18 mouse cellular contexts compared by ENCODE assay signal in genomic region chr8:75828468-75829132, GRCm38 (mm10).
DNase-seq lines count a peak whose midpoint lies in the region; ATAC-seq and TF ChIP-seq lines count a peak whose summit lies in the region.
"Had no signal": no experiment of that assay in that cellular context is flagged by ENCODE, and none has a peak within 500 bp of the region (broad histone marks: within the 10 kb centered on the region; RNA-seq: fewer than 3 reads in every experiment).

No protein-coding gene starts in this region.

- 72% methylated on average over 4 of the region's 4 CpGs for WGBS in neural tube, embryonic 12.5 days
- 31% methylated on average over 4 of the region's 4 CpGs for WGBS in forebrain, embryonic 14.5 days
- 56% methylated on average over 4 of the region's 4 CpGs for WGBS in hindbrain, postnatal 0 days
- WGBS in neural tube, embryonic 15.5 days: 39% methylated on average over 4 of the region's 4 CpGs

- H3K27ac ChIP-seq in neural tube, embryonic 12.5 days: no peak overlapping the region
- no peak overlapping the region for H3K27ac ChIP-seq in forebrain, embryonic 14.5 days (ENCODE audit: low read depth, low read length)
- H3K27ac ChIP-seq in hindbrain, postnatal 0 days: no peak overlapping the region
- H3K27ac ChIP-seq in neural tube, embryonic 15.5 days (replicated peaks): no peak overlapping the region
- H3K27ac ChIP-seq: limb, embryonic 10.5 days had no signal

- no peak overlapping the region for H3K9ac ChIP-seq in neural tube, embryonic 12.5 days
- H3K9ac ChIP-seq in forebrain, embryonic 14.5 days (ENCODE audit: low read length): no peak overlapping the region
- H3K9ac ChIP-seq in hindbrain, postnatal 0 days (replicated peaks; ENCODE audit: low read length): no peak overlapping the region
- no peak overlapping the region for H3K9ac ChIP-seq in neural tube, embryonic 15.5 days (replicated peaks)
- H3K9ac ChIP-seq: heart, embryonic 12.5 days; liver, postnatal 0 days had no signal

- H3K27me3 ChIP-seq in neural tube, embryonic 12.5 days (replicated peaks): no peaks in the 10 kb centered on the region
- peaks cover 32% of the 10 kb centered on the region for H3K27me3 ChIP-seq in forebrain, embryonic 14.5 days (replicated peaks; ENCODE audit: control insufficient read depth, insufficient read depth, low read length)
- no peaks in the 10 kb centered on the region for H3K27me3 ChIP-seq in hindbrain, postnatal 0 days (ENCODE audit: insufficient read depth, low read length)
- H3K27me3 ChIP-seq in neural tube, embryonic 15.5 days (replicated peaks): no peaks in the 10 kb centered on the region
- H3K27me3 ChIP-seq: heart, embryonic 12.5 days had no signal

- no peak overlapping the region for H3K4me2 ChIP-seq in neural tube, embryonic 12.5 days (replicated peaks)
- no peak overlapping the region for H3K4me2 ChIP-seq in forebrain, embryonic 14.5 days (ENCODE audit: low read length)
- H3K4me2 ChIP-seq in hindbrain, postnatal 0 days (ENCODE audit: low read depth, low read length): no peak overlapping the region
- H3K4me2 ChIP-seq in neural tube, embryonic 15.5 days: no peak overlapping the region
- H3K4me2 ChIP-seq: heart, embryonic 12.5 days had no signal

- H3K36me3 ChIP-seq in neural tube, embryonic 12.5 days: no peaks in the 10 kb centered on the region
- no peaks in the 10 kb centered on the region for H3K36me3 ChIP-seq in forebrain, embryonic 14.5 days (ENCODE audit: control insufficient read depth, insufficient read depth, low read length)
- H3K36me3 ChIP-seq in hindbrain, postnatal 0 days (ENCODE audit: insufficient read depth, low read length): no peaks in the 10 kb centered on the region
- H3K36me3 ChIP-seq in neural tube, embryonic 15.5 days: no peaks in the 10 kb centered on the region
- H3K36me3 ChIP-seq: heart, embryonic 12.5 days; limb, embryonic 10.5 days had no signal

- ATAC-seq in neural tube, embryonic 12.5 days (ENCODE audit: low FRiP score, low read depth): peak; percentile 64
- ATAC-seq in forebrain, embryonic 14.5 days: peak; percentile 89
- peak; percentile 45; the same call in 1 of the 2 replicates for ATAC-seq in hindbrain, postnatal 0 days
- ATAC-seq in neural tube, embryonic 15.5 days (ENCODE audit: low FRiP score): peak; percentile 89
- ATAC-seq: liver, postnatal 0 days had no signal

- no peaks in the 10 kb centered on the region for H3K9me3 ChIP-seq in neural tube, embryonic 12.5 days
- H3K9me3 ChIP-seq in forebrain, embryonic 14.5 days (replicated peaks; ENCODE audit: control insufficient read depth, low read length): no peaks in the 10 kb centered on the region
- H3K9me3 ChIP-seq in hindbrain, postnatal 0 days (ENCODE audit: low read length): no peaks in the 10 kb centered on the region
- no peaks in the 10 kb centered on the region for H3K9me3 ChIP-seq in neural tube, embryonic 15.5 days (replicated peaks)
- H3K9me3 ChIP-seq: heart, embryonic 12.5 days; limb, embryonic 10.5 days had no signal

- DNase-seq in neural tube, embryonic 10.5 days (ENCODE audit: extremely low spot score, low spot score): no peak
- DNase-seq in forebrain, embryonic 14.5 days (ENCODE audit: low spot score): peak; percentile 87
- DNase-seq in hindbrain, postnatal 0 days (ENCODE audit: low spot score): peak; percentile 60
- DNase-seq in adrenal gland, adult (ENCODE audit: inconsistent age in 2 of 2, low spot score in 1 of 2): no peak
- DNase-seq in gastrocnemius, adult 8-10 months (ENCODE audit: low spot score in 2 of 2): no peak
- DNase-seq: adrenal gland, adult 8-10 months; cerebellum, adult 18-20 months; heart, postnatal 14 days; kidney, adult 9 months; kidney, postnatal 36 days; layer of hippocampus, adult 9-11 months; liver, postnatal 0 days; lung, postnatal 10 days; thymus, postnatal 25 days had no signal

- no peak for TF ChIP-seq CTCF in hindbrain, postnatal 0 days (IDR thresholded peaks at IDR 0.05; ENCODE audit: low read depth)

- no peaks in the 10 kb centered on the region for H3K4me1 ChIP-seq in neural tube, embryonic 12.5 days
- no peaks in the 10 kb centered on the region for H3K4me1 ChIP-seq in forebrain, embryonic 14.5 days (ENCODE audit: control insufficient read depth, insufficient read depth, low read length)
- no peaks in the 10 kb centered on the region for H3K4me1 ChIP-seq in hindbrain, postnatal 0 days (ENCODE audit: insufficient read depth, low read length)
- no peaks in the 10 kb centered on the region for H3K4me1 ChIP-seq in neural tube, embryonic 15.5 days
- H3K4me1 ChIP-seq: heart, embryonic 12.5 days; limb, embryonic 10.5 days had no signal

- H3K4me3 ChIP-seq in neural tube, embryonic 12.5 days: no peak overlapping the region
- no peak overlapping the region for H3K4me3 ChIP-seq in forebrain, embryonic 14.5 days (ENCODE audit: low read depth, low read length)
- no peak overlapping the region for H3K4me3 ChIP-seq in hindbrain, postnatal 0 days (ENCODE audit: low read length)
- no peak overlapping the region for H3K4me3 ChIP-seq in neural tube, embryonic 15.5 days (replicated peaks)
- H3K4me3 ChIP-seq: heart, embryonic 12.5 days; limb, embryonic 10.5 days had no signal

Comparison
In these comparisons a context has a peak if more than half of its experiments do, and no peak if none do; other contexts are left out.
1. DNase-seq: peak in forebrain, embryonic 14.5 days (single experiment) and hindbrain, postnatal 0 days (single experiment); none in neural tube, embryonic 10.5 days (single experiment), adrenal gland, adult (0 of 2) and gastrocnemius, adult 8-10 months (0 of 2).
2. Peak in every context shown above with its lines, with median percentiles within 50 percentile points of each other: ATAC-seq.